Mouse (Mus musculus) kidney, adult 11 months (tissue): ENCODE measurements at regions not wholly inside any gene's neighbourhood (a gene's known extent, or its start where the extent isn't known, plus 50 kb on each side); places are given as distances from the start of the nearest gene placed in this dataset.

ENCODE experiments used
- DNase-seq: peaks from one replicate; pipeline ENCODE4 v3.0.0; 2022

DNA sequence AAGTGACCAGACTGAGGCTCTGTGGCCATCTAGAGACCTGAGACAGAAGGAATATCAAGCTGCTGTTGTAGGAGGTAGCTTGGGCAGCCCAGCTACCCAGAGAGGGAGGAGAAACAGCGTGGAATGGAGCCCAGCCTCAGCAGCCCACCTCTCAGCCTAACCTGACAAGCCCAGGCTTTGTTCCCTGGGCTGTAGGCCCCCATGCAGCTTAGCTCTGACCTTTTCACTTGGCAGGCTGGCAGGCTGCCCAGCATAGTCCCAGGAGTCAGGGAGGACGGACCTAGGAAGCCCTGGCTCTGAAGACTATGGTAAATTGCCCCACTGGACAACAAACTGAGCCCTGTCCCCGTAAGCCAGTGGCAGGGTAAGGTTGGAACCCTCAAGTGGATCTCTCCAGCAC, 141.8 kb upstream of the Csf3r start:
- DNase-seq = peak; percentile 45

DNA sequence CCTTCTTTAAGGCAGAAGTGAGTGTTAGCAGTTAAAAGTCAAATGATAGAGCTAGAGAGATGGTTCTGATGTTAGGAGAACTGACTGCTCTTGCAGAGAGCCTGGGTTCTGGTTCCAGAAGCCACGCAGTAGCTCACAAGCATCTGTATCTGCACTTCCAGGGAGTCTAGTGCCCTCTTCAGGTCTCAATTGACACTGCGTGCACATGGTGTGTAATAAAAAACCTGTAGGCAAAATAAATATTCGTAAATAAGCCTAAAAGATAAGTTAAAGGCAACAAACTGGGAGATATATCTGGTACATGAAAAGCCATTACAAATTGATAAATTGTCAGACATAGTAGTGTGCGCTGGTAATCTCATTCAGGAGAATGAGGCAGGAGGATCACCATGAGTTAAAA, 133.8 kb upstream of the Csf3r start:
- DNase-seq = no peak

DNA sequence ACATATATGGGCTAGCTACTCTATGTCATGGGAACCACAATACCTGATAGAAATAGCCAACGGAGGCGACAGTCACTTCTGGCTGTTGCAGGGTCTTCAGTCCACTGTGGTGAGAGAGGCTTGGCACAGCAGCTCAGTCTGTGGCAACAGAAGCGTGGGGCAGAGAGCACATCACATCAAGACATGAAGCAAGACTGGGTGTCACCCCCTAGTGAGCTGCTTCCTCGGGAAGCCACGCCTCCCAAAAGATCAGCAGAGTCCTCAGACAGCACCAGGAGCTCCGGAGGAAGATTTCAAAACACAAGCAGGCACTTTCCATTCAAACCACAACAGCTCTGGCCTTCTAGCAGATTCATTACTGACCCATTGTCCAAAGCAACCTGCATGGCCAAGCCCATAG, 131.2 kb upstream of the Csf3r start:
- DNase-seq = no peak

DNA sequence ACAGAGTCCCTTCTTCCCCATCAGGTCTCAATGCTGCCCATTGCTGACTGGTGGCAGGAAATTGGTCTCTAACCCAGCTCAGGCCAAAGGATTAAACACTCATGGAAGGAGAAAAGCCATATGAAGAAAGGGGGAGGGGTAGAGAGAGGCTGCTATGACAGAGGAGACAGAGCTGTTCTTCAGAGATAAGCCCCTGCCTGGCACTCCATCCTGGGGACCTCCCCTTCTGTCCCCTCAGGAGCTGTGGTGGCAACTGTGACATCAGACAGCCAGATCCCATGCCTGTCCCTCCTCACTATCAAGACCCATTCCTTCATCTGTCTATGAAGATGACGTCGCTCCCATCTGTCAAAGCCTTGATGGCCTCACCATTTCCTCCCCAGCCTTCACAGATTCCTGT, 126.6 kb upstream of the Csf3r start:
- no peak for DNase-seq

DNA sequence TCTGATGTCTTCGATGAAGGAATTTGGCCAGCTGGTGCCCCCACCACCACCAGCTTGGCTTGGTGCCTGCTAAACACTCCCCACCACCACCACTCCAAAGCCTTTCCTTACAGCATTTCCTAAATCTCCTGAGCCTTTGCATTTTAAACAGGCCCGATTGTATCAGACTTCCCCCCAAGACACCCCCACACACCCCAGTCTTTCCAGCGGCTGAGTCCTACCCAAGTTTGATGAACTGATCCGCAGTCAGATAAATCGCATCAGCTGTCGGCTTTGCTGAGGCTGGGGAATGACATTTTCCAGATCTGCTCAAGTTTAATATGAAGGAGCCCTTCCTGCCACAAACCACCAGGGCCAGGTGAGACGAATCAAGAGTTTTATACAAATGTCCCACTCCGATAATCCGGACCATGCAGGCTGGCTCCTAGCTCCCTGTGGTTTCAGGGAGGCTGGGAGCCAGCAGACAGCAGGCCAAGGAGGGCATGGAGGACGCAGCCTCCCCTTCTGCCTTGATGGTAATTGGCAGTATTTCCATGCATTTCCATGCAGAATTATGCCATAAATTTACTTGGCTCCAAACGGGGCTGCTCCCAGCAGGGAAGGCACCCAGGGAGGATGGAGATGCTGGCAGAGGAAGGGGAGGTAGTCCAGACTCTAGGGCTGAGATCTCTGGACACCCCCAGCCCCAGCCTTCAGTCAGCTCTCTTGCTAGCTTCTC, 125.6 kb upstream of the Csf3r start:
- no peak for DNase-seq

DNA sequence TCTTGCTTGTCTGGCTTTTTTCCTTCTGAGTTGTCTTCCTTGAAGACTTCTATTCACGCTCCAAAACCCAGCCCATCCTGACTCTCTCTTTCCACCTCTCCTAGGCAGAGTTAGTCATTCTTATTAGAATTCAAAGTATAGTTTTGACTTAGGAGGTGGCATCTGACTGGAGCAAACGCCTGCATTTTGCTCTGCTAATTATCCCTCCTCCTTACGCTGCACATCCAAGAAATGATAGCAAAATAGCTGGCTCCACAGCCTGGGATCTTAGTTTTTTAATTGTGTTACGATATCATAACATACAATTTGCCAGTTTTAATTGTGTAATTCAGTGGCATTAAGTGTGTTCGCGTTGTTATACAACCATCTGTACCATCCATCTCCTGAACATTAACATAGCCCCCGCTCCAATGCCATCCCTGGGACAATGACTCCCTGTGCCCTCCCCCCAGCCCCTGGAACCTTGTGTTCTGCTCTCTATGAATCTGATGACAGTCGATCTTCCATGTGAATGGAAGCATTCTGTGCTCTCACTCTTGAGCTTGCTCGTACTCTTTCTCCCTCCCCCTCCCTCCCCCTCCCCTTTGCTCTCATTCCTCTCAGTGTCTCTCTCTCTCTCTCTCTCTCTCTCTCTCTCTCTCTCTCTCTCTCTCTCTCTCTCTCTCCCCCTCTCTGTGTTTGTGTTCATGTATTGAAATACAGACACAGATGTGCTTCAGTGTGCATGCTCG, 122.6 kb upstream of the Csf3r start:
- DNase-seq = no peak

DNA sequence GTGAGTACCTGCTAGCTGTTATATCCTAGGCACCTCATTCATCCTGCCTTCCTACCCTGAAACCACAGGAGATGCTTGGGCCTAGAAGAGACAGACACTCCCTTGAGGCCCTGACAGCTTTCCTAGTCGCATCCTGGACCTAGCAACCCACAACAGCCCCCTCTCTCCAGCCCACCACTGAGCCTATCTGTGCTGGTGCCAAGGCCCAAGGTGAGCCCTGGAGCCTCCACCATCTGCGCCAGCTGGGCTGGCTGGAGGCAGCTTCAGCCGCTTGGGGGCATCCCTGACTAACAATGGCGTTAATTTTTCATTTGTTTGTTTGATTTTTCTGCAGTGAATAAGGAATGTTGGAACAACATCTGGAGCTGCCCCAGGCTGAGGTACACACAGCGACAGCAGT, 118.1 kb upstream of the Csf3r start:
- DNase-seq = no peak

DNA sequence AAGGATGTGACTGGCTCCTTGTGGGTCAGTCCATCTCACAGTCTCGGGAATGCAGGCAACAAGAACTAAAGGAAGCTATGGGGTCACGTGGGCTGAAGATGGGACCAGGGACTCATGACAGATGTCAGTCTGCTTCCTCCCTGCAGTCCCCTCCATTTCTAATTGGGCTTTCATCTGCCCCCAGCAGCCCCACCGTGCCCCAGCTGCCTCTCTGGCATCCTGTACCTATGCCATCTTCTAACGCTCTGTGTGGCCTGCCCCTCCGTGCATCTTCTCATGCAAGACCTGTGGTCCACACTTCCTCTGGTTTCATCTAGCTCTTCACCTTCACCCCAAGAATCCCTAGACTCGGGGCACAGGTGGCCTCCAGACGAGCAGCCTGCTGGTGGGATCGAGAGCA, 115.4 kb upstream of the Csf3r start:
- no peak for DNase-seq

DNA sequence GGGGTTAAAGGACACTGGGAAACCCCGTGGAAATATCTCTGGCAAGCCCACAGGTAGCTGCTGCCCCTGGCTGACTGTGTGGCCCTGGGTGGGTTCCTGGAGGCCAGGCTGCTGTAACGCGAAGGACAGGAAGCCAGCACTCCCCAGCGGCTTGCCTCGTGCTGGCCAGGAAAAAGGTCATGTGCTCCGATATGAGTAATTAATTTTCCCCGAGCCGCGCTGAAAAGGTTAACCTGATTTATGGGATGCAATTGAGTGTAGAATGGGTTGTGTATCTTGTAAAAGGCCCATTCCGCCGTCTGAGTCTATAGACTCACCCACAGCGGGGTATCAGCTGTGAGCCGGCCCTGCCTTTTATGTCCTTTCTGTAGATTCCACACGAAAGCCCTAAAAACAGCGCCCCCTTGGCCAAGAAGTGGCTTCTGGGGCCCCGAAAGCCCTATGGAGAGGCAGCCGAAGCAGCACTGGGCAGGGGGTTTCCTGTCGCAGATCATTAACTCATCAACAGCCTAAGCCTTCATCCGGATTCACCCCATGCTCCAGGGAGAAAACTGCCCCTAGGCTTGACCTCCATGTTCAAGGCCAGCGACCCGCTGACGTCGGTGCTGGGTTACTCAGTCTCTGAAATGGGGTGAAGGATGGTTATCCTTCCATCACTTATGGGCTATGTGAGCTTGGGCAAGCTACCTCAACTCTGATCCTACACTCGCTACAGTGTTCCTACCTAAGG, 112.6 kb upstream of the Csf3r start:
- DNase-seq = peak; percentile 64

DNA sequence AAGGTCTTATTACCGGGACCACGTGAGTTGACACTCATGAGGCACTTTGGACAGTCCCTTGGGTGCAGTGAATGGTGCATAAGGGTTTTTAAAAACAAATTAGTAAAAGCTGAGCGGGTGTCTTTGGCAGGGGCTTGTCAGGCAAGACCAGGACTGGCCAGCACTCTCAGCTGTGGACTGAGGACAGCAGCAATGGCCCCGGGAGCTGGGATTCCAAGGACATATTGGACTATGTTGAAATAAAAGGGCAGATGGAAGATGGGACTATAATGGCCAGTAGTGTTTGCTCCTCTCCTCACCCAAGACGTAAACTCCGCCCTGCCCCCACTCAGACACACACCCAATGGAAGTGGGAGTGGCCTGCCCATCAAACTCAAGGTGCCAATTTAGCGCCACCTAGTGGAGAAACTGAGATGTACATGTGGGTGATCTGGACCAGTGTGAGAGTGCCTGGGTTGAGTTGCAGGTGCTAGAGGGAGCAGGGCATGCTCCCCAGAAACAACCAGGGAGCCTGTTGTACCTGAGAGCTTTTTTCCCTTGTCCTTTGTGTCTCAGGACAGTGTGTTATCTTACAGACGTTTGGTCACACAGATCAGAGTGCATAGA, 111.8 kb upstream of the Csf3r start:
- peak; percentile 52 for DNase-seq

DNA sequence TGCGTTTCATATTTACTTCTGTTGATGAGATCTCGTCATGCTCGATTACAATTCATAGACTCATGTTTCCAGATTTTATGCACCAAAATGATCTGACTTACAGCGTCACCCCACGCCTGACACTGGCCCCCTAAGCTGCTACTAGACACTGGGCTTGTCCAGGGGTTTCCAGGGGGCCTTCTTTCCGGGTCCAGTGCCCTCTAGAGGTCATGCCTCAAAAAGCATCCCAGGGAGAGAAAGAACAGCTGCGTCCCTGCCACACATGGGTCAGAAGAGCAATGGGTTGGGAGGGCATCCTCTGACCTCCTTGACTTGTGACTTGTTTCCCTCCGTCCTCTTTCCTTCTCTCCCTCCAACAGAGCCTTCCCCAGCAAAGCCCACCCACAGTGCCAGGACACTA, 109.2 kb upstream of the Csf3r start:
- DNase-seq = no peak

DNA sequence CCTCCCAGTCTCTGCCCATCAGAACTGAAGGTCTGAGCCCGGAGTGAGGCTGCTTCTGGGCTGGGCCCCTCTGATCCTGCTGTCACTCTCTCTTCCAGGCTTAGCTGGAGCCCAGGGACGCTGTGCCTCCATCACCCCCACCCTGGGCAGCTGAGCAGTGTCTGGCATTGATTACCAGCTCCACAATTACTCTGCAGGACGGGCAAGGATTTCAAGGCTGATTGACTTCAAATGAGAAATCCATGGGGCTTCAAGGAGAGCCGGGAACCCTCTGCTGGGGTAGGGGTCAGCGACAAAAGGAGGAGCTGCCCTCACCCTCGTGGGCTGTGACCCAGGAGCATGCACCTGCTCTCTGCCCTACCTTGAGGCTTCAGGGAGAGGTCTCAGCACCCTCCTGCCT, 107.1 kb upstream of the Csf3r start:
- no peak for DNase-seq

DNA sequence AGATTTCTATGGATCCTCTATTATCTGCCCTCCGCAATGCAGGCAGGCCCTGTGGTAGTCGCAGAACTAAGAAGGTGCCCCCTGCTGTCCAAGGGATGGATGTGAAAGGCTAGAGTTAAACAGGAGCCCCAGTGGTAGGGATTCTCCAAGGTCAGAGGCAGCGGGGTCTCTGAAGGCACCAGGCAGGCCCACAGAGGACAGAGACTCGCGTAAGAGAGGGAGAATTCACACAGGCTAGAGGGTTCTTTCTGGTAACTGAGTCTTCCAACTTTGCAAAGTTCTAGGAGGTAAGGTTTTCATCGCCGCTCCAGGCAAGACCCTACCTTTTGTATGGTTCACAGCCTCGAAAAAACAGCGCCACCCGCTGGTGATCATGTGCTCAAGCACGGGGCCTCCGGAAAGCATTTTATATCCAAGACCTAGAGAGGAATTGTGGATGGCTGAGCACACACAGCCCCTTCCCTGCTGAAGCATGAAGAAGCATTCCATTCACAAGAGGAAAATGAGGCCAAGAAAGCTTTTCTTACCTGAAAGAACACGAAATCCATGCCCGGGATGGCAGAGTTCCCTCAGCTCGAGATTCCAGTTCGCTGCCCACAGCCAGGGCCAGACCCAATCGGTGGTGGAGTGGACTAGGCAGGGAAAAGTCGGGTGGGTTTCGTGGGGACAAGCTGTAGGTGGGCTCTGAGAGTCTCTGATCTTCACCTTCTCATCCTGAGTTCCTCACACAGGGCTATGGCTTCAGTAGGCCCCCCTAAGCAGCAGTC, 102.6 kb upstream of the Csf3r start:
- peak; percentile 12 for DNase-seq

DNA sequence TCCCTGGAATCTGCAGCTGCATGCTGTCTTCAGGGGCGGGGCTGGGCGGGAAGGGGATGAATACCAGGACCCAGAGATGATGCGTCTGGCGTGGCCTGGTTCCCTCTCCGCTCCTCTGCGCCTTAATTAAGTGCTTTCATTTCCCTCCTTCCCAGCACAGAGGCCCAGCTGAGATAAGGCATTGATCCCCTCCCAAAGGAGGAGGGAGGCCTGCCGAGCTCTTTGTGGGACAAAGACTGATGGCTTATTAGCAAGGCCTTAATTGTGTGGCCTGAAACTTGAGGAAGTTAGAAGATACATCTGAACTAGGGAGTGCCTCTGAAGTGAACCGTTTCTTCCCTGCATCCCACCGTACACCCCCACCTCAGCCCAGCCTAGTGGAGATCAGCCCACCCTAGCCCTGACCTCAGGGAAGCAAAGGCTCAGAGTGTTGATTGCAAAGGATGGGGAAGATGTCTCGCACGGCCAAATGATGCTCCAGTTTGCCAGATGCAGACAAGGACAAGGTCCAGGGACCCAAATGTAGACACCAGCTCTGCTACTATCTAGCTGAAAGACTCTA, 102.0 kb upstream of the Csf3r start:
- DNase-seq = no peak

DNA sequence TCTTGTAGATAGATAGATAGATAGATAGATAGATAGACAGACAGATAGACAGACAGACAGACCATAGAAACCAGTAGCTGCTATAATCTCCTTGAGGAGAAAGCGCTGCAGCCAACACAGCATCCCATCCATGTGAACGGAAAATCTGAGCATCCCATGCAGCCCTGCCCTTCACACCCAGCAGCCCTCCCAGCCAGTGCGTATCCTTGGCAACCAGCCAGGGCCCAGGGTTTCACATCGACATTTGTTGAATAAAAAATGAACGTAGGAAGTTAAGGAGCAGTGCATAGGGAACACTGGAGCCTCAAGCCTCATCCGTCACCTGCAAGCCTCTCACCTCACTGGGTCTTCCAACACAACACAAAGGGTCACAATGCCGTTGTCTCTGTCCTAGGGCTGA, 101.1 kb upstream of the Csf3r start:
- no peak for DNase-seq

DNA sequence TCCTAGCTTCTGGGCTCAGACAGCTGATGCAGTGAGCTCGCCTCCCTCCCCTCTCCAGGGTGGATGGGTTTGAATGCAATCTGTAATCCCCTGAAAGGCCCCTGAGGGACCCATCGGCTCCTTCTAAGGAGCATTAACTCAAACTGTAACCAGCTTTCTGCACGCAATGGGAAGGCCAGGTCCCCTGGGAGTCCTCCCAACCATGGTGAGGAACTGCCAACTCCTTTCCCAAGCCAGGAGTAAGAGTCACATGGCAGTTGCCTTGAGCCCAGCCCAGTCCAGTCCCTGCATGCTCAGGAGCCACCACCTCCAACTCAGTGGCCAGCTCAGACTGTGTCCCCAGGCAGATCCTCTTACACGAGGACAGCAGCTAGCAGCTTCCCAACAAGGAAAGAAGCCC, 96.2 kb upstream of the Csf3r start:
- no peak for DNase-seq

DNA sequence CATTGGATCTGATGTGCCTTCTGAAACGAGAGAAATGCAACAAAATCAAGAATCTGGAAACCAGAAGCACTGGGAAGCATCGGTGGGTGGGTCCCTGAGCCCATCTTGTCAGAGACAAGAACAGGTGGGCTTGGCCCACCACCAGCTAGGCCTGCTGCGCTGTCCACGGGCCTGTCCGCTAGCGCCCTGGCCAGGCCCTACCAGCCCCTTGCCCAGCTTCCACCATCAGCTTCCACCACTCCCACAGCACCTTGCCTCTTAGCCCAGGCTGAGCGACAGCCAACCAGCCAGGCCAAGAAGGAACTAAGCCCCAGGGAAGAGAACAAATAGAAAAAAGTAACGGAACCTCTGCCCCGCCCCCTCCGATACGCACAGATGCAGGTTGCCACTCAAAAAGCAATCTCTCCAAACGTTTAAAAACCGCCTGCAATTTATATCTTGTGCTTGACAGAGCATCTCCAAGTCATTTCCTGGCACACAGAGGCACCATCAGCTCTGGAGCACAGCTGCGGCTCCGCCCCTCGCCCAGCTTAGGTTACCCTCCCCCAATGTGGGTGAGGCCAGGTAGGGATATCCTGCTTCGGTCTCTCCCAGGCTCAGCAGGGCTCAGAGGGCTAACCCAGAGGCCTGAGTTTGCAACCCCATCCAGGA, 95.1 kb upstream of the Csf3r start:
- DNase-seq = no peak

DNA sequence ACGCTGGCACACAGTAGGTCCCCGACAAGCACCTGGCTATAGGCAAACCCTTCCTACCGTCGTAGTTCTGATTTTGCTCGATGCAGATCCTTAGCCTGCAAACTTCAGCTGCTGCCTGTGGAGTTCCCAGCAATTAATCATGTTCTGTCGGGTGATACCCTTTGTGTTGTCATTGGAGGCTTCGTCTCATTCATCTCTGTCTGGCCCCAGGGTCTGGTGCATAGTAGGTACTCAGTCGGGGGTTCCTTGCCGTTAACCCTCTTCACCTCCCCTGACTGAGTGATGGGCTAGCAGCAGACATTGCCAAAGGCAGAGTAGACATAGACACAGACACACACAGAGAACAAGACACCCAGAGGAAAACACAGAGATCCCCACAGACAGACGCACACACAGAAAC, 93.6 kb upstream of the Csf3r start:
- DNase-seq = no peak

DNA sequence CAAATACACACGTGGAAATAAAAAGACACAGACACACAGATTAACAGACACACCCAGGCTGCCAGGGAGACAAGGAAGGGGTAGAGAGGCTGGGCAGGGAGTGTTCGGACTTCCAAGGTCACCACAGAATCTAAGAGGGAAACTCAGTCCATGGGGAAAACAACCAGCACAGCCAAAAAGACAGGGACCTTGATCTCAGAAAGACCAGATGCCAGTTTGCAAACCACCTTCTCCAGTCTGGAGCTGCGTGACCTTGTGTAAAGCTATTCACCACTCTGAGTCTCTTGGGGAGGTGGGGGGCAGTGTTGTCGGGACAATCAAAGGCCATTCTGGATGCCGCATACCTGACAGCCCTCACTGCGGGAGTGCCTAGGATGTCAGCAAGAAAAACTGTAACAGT, 93.0 kb upstream of the Csf3r start:
- no peak for DNase-seq

DNA sequence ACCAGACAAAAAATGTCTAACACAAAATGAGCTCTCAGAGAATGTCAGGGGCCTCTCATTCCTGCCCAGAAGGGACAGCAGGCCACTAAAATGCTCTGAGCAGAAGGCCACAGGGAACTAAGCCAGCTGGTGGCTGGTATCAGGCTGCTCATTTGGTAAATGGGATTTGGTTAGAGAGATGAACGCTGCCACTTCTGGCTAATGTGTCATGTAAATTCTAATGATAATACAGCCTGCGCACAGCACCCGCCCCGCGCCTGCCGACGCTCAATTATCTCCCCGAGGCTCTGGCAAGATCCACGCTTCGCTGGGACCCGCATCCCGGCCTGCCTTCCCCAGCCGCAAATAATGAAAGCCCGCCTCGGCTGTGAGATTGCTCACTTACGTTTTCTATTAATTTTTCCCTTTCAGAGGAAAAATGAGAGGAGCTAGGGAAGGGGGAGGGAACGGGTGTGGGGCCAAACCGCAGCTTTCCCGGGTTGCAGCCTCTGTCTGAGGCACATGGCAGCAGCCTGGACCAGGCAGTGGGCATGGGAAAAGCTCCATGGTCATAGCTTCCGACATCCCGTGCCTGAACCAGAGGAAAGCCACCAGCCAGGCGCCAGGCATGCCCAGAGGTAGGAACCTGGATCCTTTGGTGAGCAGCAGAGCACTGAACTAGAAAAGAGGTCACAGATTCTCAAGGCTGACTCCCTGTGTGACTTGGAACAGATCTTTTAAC, 92.2 kb upstream of the Csf3r start:
- DNase-seq = no peak

DNA sequence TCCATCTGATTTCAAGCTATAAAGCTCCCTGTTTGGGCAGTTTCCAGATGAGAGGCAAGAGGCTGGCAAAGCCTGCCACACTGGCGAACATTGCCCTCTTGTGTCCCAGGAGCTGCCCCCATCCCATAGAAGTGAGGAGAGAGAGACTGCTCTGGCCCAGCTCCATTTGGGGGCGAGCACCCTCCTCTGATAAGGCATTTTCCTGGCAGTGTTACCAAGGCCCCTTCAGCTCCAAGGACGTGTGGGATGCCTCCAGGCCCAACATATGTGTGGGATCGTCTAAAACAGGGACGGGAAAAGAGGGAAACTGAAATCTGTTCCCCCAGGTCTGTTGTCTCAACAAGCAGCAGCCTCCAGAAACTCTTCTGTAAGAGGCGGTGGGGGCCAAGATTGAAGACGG, 88.0 kb upstream of the Csf3r start:
- no peak for DNase-seq
